Mouse (Mus musculus): ENCODE measurements around the gene Col6a6.

- TF ChIP-seq CTCF (IDR thresholded peaks at IDR 0.05; ENCODE audit: extremely low read depth, insufficient read depth, insufficient read length, insufficient replicate concordance) (no peak), POLR2A (IDR thresholded peaks at IDR 0.05; ENCODE audit: low read depth, low read length) (no peak)
Observed at GRCm38 (mm10) chr9:105696818-105697564, 131.0 kb downstream of the Col6a6 start.
